Mouse (Mus musculus) MEL (cell line): ENCODE results near the gene Psap. TPM values are rescaled to one million over a fixed set of nuclear protein-coding genes. Genes with fewer than 3 reads are reported as not detected.

Experiments
- DNase-seq: peaks from one replicate; pipeline ENCODE4 v3.0.0; 2011; ENCODE audit warnings: low read depth, low spot score
- H3K27ac ChIP-seq: 2 replicates; pipeline ENCODE4 v1.5.1; 2012; ENCODE audit warnings: low read depth, mild to moderate bottlenecking, control low read depth, low read length, moderate library complexity; ENCODE audit not compliant: control insufficient read depth
- H3K27me3 ChIP-seq, 2 experiments: fragments of 150-350 bp in 1 of 2; sonication (generic) in 1 of 2; 2 replicates each; pipeline ENCODE4 v1.6.1; 2012; ENCODE audit warnings: low read length in 2 of 2, mild to moderate bottlenecking in 2 of 2, improper control_type of control experiment in 1 of 2, moderate library complexity in 1 of 2; ENCODE audit not compliant: insufficient read depth in 2 of 2, control insufficient read depth in 1 of 2
- H3K36me3 ChIP-seq, 2 experiments: 2 replicates each; pipeline ENCODE4 v1.6.1; 2012 to 2014; ENCODE audit warnings: low read length in 2 of 2, improper control_type of control experiment in 1 of 2, inconsistent platforms in 1 of 2, mild to moderate bottlenecking in 1 of 2; ENCODE audit not compliant: insufficient read depth in 2 of 2, control insufficient read depth in 1 of 2
- H3K4me1 ChIP-seq, 2 experiments: fragments of 150-350 bp in 1 of 2; sonication (generic) in 1 of 2; 2 replicates each; pipeline ENCODE4 v1.6.1; 2012; ENCODE audit warnings: low read length in 2 of 2, improper control_type of control experiment in 1 of 2, mild to moderate bottlenecking in 1 of 2; ENCODE audit not compliant: insufficient read depth in 2 of 2, control insufficient read depth in 1 of 2
- H3K4me3 ChIP-seq, 2 experiments: fragments of 150-350 bp in 1 of 2; sonication (generic) in 1 of 2; 2 replicates each; pipeline ENCODE4 v1.5.1; 2012; ENCODE audit warnings: low read depth in 2 of 2, low read length in 2 of 2, mild to moderate bottlenecking in 2 of 2, moderate library complexity in 2 of 2, control low read depth in 1 of 2, improper control_type of control experiment in 1 of 2; ENCODE audit not compliant: control insufficient read depth in 1 of 2, insufficient read depth in 1 of 2
- H3K79me2 ChIP-seq: 2 replicates; pipeline ENCODE4 v1.6.1; 2012; ENCODE audit warnings: mild to moderate bottlenecking, low read length, moderate library complexity; ENCODE audit not compliant: control insufficient read depth, poor library complexity, insufficient read depth
- H3K9ac ChIP-seq: 2 replicates; pipeline ENCODE4 v1.6.1; 2012; ENCODE audit warnings: low read depth, mild to moderate bottlenecking, control low read depth, low read length, moderate library complexity; ENCODE audit not compliant: control insufficient read depth, poor library complexity, severe bottlenecking
- H3K9me3 ChIP-seq: fragments of 150-350 bp; sonication (generic); replicated peaks from 2 replicates; pipeline ENCODE4 v1.6.1; 2012; ENCODE audit warnings: mild to moderate bottlenecking, low read length, improper control_type of control experiment, moderate library complexity; ENCODE audit not compliant: insufficient read depth
- CHD1 ChIP-seq: IDR thresholded peaks from 2 replicates; pipeline ENCODE4 v1.6.1; 2012; ENCODE audit warnings: low read depth, mild to moderate bottlenecking, inconsistent platforms, low read length, improper control_type of control experiment
- CTCF ChIP-seq, 3 experiments: IDR thresholded peaks in 2 of 3; conservative IDR thresholded peaks in 1 of 3; 2 replicates each; pipeline ENCODE4 v1.5.1; 2011 to 2012; ENCODE audit warnings: low read length in 3 of 3, low read depth in 2 of 3, mild to moderate bottlenecking in 2 of 3, improper control_type of control experiment in 1 of 3, inconsistent platforms in 1 of 3, mixed read lengths in 1 of 3, moderate library complexity in 1 of 3; ENCODE audit not compliant: control insufficient read depth in 1 of 3, insufficient read depth in 1 of 3, poor library complexity in 1 of 3, severe bottlenecking in 1 of 3
- E2F4 ChIP-seq: IDR thresholded peaks from 2 replicates; pipeline ENCODE4 v1.6.1; 2011; ENCODE audit warnings: low read depth, low read length, improper control_type of control experiment, borderline replicate concordance
- ELF1 ChIP-seq: IDR thresholded peaks from 2 replicates; pipeline ENCODE4 v1.6.1; 2014; ENCODE audit warnings: low read depth, mild to moderate bottlenecking, inconsistent platforms, low read length, improper control_type of control experiment, moderate library complexity
- ETS1 ChIP-seq: IDR thresholded peaks from 2 replicates; pipeline ENCODE4 v1.6.1; 2012; ENCODE audit warnings: low read depth, mild to moderate bottlenecking, inconsistent platforms, low read length, improper control_type of control experiment, moderate library complexity
- GABPA ChIP-seq: IDR thresholded peaks from 2 replicates; pipeline ENCODE4 v1.6.1; 2012; ENCODE audit warnings: low read depth, mild to moderate bottlenecking, inconsistent platforms, low read length, improper control_type of control experiment, moderate library complexity
- GATA1 ChIP-seq: IDR thresholded peaks from 2 replicates; pipeline ENCODE4 v1.6.1; 2011; ENCODE audit warnings: low read depth, low read length, improper control_type of control experiment
- HCFC1 ChIP-seq: IDR thresholded peaks from 2 replicates; pipeline ENCODE4 v1.6.1; 2012; ENCODE audit warnings: low read depth, mild to moderate bottlenecking, inconsistent platforms, low read length, improper control_type of control experiment, moderate library complexity
- JUND ChIP-seq: IDR thresholded peaks from 2 replicates; pipeline ENCODE4 v1.6.1; 2011; ENCODE audit warnings: low read depth, mild to moderate bottlenecking, improper control_type of control experiment, low read length
- KAT2A ChIP-seq: conservative IDR thresholded peaks from 2 replicates; pipeline ENCODE4 v1.6.1; 2012; ENCODE audit warnings: low read depth, low read length, improper control_type of control experiment, inconsistent platforms
- MEF2A ChIP-seq: IDR thresholded peaks from 2 replicates; pipeline ENCODE4 v1.6.1; 2014; ENCODE audit warnings: low read depth, mild to moderate bottlenecking, inconsistent platforms, low read length, improper control_type of control experiment; ENCODE audit not compliant: poor library complexity, insufficient replicate concordance, severe bottlenecking; ENCODE audit errors: extremely low read depth
- MXI1 ChIP-seq: IDR thresholded peaks from 2 replicates; pipeline ENCODE4 v1.6.1; 2011; ENCODE audit warnings: mild to moderate bottlenecking, low read depth, low read length, improper control_type of control experiment
- MYB ChIP-seq: IDR thresholded peaks from 2 replicates; pipeline ENCODE4 v1.6.1; 2011; ENCODE audit warnings: mild to moderate bottlenecking, low read depth, low read length, improper control_type of control experiment
- POLR2AphosphoS5 ChIP-seq: IDR thresholded peaks from 2 replicates; pipeline ENCODE4 v1.6.1; 2012; ENCODE audit warnings: low read depth, borderline replicate concordance, mild to moderate bottlenecking, inconsistent platforms, low read length, moderate library complexity, mixed read lengths
- RAD21 ChIP-seq: IDR thresholded peaks from 2 replicates; pipeline ENCODE4 v1.6.1; 2011; ENCODE audit warnings: mild to moderate bottlenecking, low read depth, low read length, improper control_type of control experiment
- RCOR1 ChIP-seq: IDR thresholded peaks from 2 replicates; pipeline ENCODE4 v1.6.1; 2012; ENCODE audit warnings: low read depth, mild to moderate bottlenecking, inconsistent platforms, low read length, improper control_type of control experiment
- SMC3 ChIP-seq: IDR thresholded peaks from 2 replicates; pipeline ENCODE4 v1.6.1; 2011; ENCODE audit warnings: low read depth, low read length, improper control_type of control experiment
- USF1 ChIP-seq: IDR thresholded peaks from 2 replicates; pipeline ENCODE4 v1.6.1; 2014; ENCODE audit warnings: low read depth, mild to moderate bottlenecking, inconsistent platforms, low read length, improper control_type of control experiment, moderate library complexity
- USF2 ChIP-seq, 2 experiments: IDR thresholded peaks; 2 replicates each; pipeline ENCODE4 v1.6.1; 2011 to 2012; ENCODE audit warnings: improper control_type of control experiment in 2 of 2, low read length in 2 of 2, borderline replicate concordance in 1 of 2, inconsistent platforms in 1 of 2, low read depth in 1 of 2, mild to moderate bottlenecking in 1 of 2; ENCODE audit not compliant: insufficient read depth in 1 of 2
- ZC3H11A ChIP-seq: IDR thresholded peaks from 2 replicates; pipeline ENCODE4 v1.6.1; 2012; ENCODE audit warnings: low read depth, mild to moderate bottlenecking, inconsistent platforms, low read length, improper control_type of control experiment
- ZKSCAN1 ChIP-seq: IDR thresholded peaks from 2 replicates; pipeline ENCODE4 v1.6.1; 2012; ENCODE audit warnings: low read depth, mild to moderate bottlenecking, inconsistent platforms, low read length, improper control_type of control experiment, moderate library complexity
- ZMIZ1 ChIP-seq: IDR thresholded peaks from 2 replicates; pipeline ENCODE4 v1.6.1; 2012; ENCODE audit warnings: low read depth, mild to moderate bottlenecking, inconsistent platforms, low read length, improper control_type of control experiment, moderate library complexity
- ZNF384 ChIP-seq: IDR thresholded peaks from 2 replicates; pipeline ENCODE4 v1.6.1; 2012; ENCODE audit warnings: low read depth, mild to moderate bottlenecking, inconsistent platforms, low read length, improper control_type of control experiment
- polyA plus RNA-seq, 2 experiments: library from polyadenylated mRNA; stranded (reverse) in 1 of 2; unstranded in 1 of 2; fragments of >175 nt in 1 of 2; fragments of >200 nt in 1 of 2; gene quantifications; 2 replicates each; pipeline versions ENCODE4 v1.2.1 to v1.2.4; 2012; ENCODE audit warnings: low replicate concordance in 2 of 2, low read depth in 1 of 2; ENCODE audit not compliant: insufficient read length in 2 of 2, insufficient read depth in 1 of 2, missing spikeins in 1 of 2
- total RNA-seq: library from RNA; depleted of rRNA; stranded (reverse); fragments of 300-350 nt; gene quantifications from 2 replicates; pipeline ENCODE4 v1.2.3, GENCODE M21; 2012

Gene Psap
- total and polyA plus RNA-seq, 3 experiments = 56.8 to 153 (median 106) TPM

- Histone ChIP-seq H3K27me3 (no peaks in the 10 kb centered on the region), H3K27ac (no peak overlapping the region), H3K4me3 (no peak overlapping the region), H3K79me2 (peaks cover 16% of the 10 kb centered on the region), H3K9ac (no peak overlapping the region), H3K4me1 (peaks cover 11 to 28% of the 10 kb centered on the region in 2 experiments), H3K9me3 (no peaks in the 10 kb centered on the region), H3K36me3 (peaks cover 3 to 27% of the 10 kb centered on the region in 2 experiments; a peak in 3 of 4 replicates)
- TF ChIP-seq E2F4 (no peak), CTCF (IDR thresholded peaks at IDR 0.05 in 2 of 3, conservative IDR thresholded peaks at IDR 0.05 in 1 of 3; ENCODE audit: control insufficient read depth in 1 of 3, insufficient read depth in 1 of 3, low read depth in 2 of 3, low read length in 3 of 3, poor library complexity in 1 of 3, severe bottlenecking in 1 of 3) (no peak), KAT2A (no peak), MYB (no peak), MXI1 (no peak), USF2 (IDR thresholded peaks at IDR 0.05; ENCODE audit: borderline replicate concordance in 1 of 2, insufficient read depth in 1 of 2, low read depth in 1 of 2, low read length in 2 of 2) (no peak), POLR2AphosphoS5 (no peak), ZC3H11A (no peak), CHD1 (no peak), SMC3 (no peak), JUND (no peak), HCFC1 (no peak)
- no peak for DNase-seq
Measured at GRCm38 (mm10) chr10:60294621-60295020, 17.2 kb downstream of the Psap start.

- DNase-seq = no peak
- Histone ChIP-seq H3K4me3 (no peak overlapping the region), H3K9me3 (no peaks in the 10 kb centered on the region), H3K79me2 (peaks cover 9% of the 10 kb centered on the region), H3K27me3 (no peaks in the 10 kb centered on the region), H3K4me1 (peaks cover 7 to 21% of the 10 kb centered on the region in 2 experiments), H3K36me3 (peaks cover 3 to 19% of the 10 kb centered on the region in 2 experiments; a peak in 3 of 4 replicates), H3K27ac (no peak overlapping the region), H3K9ac (no peak overlapping the region)
- no peak for TF ChIP-seq ETS1
- no peak for TF ChIP-seq SMC3
- TF ChIP-seq JUND = no peak
- TF ChIP-seq ZNF384 = no peak
- no peak for TF ChIP-seq USF1
Measured at GRCm38 (mm10) chr10:60295356-60295755, 17.9 kb downstream of the Psap start.

GRCm38 (mm10) chr10:60296027-60296426 is 18.6 kb downstream of the Psap start:
- H3K4me1 ChIP-seq = peaks cover 5 to 15% of the 10 kb centered on the region in 2 experiments
- H3K9me3 ChIP-seq = no peaks in the 10 kb centered on the region
- peaks cover 3% of the 10 kb centered on the region for H3K79me2 ChIP-seq
- no peak for DNase-seq
- H3K27ac ChIP-seq = no peak overlapping the region
- no peak overlapping the region for H3K4me3 ChIP-seq
- H3K9ac ChIP-seq = no peak overlapping the region
- no peaks in the 10 kb centered on the region for H3K27me3 ChIP-seq
- H3K36me3 ChIP-seq = peaks cover 5 to 14% of the 10 kb centered on the region in 2 experiments; a peak in 3 of 4 replicates
- no peak for TF ChIP-seq RAD21
- TF ChIP-seq ZMIZ1 = no peak
- TF ChIP-seq ELF1 = no peak
- no peak for TF ChIP-seq MEF2A
- no peak for TF ChIP-seq USF1
- no peak for TF ChIP-seq ZKSCAN1
- TF ChIP-seq RCOR1 = no peak
- no peak for TF ChIP-seq GABPA
- TF ChIP-seq SMC3 = no peak
- TF ChIP-seq GATA1 = no peak
